Mouse (Mus musculus) kidney, postnatal 4 days (tissue): ENCODE data around the gene Lhx3.

Experiments
- DNase-seq, 2 experiments: peaks; one replicate each; pipeline ENCODE4 v3.0.0; 2021; ENCODE audit warnings: mixed read lengths in 2 of 2

Gene Lhx3

DNA sequence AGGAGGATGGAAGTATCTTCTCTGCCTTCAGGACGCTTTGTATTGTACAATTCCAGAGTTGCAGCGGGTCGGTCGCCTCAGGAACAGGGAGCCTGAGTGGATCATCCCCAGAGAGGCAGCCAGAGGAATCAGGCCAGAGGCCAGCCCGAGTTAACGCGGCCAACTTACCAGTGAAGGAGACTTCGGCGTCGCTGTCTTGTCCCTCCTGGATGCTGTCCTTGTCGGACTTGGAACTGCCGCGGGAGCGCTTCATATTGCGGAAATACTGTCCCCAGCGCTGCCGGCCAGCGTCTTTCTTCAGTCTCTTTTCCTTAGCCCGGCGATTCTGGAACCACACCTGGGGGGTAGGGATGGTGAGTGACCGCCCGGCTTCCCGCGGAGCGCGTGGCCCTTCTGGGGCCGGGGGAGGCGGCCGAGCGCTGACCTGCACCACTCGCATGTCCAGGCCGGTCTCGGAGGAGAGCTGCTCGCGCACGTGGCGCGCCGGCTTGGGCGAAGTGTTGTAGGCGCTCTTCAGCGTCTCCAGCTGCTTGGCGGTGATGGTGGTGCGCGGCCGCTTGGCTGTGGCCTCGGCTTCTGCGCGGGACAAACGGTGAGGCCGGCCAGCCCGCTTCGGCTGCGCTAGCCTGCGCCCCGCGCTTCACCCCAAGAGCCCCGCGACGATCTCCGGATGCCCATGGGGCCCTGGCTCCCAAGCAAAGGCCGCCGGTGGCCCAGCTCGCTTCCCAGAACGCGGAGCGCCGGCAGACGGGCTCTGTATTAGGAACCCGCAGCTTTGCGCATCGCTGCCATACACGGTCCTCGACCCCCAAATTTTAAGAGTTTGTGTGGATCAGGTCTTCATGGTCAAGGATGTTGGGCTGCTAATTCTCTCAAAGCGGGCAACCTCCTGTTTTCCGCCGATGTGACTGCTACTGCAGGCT is 5.9 kb downstream of the Lhx3 start:
- peak in 1 of 2 experiments; percentile 34 for DNase-seq

DNA sequence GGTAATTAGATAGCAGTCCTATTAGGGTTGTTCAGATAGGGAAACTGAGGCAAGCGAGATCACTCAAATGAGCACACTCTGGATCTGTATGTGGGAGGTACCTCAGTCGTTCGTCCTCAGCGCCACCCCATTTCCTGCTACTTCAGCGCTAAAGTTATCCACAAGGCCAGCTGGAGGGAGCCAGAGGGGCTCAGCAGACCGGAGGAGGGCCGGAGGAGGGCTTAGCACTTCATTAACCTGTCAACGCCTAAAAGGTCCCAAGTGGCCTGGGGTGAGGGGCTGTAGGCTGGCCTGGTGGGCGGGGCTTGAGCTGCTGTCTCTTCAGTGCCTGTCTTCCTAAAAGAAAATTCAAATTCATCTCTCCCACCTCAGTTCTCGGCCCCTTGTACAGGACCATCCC is 9.6 kb downstream of the Lhx3 start:
- DNase-seq, result peak; percentile 33 to 41

DNA sequence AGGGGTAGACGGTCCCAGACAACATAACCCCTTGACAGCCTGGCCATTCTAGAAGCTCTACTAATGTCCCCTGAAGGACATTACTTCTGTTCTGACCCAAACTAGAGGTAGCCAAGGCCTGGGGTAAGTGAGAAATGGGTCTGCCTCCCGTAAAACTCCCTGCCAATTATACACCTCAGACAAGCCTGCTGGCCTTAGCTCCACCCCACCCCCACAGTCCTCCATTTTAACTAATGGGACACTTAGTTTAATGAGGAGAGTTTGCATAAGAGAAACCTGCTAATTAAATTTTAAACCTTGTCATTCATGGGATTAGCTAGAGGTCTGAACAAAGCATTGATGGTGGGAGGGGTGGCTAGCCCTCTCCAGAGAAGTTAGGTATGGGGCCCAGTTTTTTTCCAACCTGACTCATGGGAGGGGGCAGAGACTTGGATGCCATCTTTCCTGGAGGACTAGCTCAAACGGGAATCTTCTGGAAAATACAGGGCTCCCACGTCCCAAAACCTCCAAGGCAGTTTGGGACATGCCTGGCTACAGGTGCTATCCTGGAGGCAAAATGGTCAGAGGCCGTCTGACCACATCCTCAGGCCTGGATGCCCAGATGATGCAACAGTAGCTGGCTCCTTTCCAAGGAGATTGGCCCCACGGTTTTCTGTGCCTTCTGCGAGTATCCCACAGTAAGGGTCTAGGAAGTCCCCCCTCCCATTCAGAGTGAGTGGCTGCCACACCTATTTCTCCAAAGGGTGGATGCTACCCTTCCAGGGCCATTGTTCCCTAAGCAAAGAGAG is 13.3 kb downstream of the Lhx3 start:
- no peak for DNase-seq

DNA sequence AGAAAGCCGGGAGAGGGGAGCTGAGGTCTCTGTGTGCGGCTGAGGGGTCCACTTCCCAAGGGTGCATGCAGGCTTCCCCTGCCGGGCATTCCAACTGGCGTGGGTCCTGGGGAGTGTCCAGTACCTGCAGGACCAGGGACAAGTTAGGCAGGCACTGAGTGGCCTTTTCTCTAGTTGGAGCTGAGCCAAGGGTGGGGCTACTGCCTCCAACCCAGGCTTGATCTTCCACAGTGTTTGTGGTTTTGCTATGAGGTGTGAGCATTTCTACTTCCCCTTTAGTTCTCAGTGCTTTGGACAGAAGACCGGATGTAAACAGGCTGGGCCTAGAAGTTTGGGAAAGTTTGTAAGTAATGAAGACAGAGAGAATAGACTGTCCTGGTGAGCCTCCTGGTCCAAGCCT is 19.6 kb downstream of the Lhx3 start:
- DNase-seq, result no peak

DNA sequence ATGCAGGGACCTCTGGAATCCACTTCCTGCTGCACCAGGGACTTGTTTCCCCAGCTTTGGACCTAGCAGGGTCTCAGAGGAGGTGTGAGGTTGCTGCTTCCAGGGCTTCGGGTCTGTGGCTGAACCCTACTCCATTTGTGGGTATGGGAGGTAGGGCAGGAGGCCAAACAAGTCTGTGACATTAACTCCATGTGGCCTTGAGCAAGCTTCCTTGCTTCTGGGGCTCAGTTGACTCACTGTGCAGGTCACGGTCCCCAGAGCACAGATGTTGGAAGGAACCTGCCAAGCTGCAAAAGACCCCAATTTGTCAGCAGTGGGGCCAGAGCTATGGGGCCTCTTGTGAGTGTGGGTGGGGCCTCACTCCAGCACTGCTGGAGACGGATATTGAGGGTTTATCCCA is 23.7 kb downstream of the Lhx3 start:
- no peak for DNase-seq

DNA sequence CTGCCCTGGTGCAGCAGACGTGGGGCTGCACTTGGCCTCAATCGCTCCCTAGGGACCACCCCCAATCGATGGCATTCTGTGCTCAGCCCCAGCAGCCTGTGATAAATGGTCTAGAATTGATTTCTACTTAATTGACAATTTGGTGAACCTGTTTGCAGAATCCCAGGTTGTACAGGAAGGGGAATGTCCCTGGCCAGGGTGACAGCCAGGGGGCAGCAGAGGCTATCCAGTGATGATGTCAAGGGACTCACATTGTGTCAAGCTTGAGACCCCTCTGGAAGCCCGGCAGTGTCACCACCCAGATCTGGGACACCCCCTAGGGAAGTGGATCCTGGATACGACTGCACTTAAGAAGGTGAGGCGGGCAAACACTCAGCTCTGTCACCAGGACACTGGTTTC is 25.4 kb downstream of the Lhx3 start:
- DNase-seq, result peak; percentile 78 to 80

DNA sequence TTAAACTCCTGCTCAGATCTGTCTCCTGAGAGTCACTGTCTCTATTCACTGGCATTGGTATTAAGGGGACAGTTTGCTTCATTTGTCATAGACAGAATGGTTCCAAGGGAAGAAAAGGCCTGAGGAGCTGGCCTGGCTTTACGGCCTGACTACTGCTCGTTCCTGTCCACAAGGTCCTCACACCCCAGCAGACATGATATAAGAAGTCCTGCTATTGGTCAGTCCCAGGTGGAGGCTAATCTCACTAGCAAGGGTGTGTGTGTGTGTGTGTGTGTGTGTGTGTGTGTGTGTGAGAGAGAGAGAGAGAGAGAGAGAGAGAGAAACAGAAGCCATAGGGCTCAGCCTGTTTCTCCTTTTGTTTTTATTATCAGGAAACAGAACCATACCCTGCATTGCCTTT is 30.9 kb downstream of the Lhx3 start:
- DNase-seq, result no peak

DNA sequence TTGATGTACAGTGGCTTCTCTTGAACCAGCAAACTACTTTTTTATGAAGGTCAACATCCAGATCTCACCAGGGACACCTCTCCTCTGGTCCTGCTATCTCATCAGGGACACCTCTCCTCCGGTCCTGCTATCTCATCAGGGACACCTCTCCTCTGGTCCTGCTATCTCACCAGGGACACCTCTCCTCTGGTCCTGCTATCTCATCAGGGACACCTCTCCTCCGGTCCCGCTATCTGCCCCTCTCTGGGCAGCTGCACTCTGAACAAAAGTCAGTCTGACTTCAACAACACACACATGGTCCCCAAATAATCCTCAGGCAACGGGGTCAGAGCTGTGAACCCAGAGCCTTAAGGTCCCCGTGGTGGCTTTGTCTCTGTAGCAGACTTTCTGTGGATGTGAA is 31.4 kb downstream of the Lhx3 start:
- DNase-seq, result no peak

DNA sequence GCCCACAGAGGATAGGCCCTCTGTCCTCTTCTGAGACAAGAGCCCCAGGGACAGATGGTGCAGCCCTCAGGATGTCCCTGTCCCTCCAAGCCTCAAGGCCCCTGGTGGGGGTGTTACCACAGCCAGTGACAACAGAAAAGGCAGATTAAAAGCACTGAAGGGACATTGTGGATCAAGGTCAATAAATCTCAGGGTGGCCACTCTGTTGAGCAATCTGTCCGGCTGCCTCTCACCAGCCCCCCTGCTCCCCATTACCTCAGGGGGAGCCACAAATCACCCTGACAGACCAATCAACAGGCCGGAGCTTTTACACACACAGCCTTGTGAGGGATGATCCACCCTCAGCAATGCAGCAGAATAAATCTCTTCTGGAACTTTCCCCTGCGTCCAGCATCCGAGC is 32.9 kb downstream of the Lhx3 start:
- DNase-seq, result no peak

DNA sequence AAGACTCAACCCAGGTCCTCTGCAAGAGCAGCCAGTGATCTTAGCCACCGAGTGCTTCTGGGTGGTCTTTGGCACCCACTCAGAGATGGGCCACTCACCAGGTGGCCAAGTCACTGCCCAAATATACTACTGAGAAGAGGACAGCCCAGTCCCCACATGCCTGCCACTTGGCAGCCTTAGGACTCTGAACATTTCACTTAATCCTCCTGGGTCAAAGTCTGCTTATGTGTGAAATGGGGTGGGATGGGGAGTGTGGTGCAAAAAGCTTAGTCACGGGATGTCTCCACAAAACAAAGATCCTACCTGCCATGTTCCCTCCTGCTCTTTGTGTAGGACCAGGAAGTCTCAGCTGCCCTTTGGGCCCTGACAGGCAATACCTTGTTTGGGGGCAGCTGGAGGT is 35.9 kb downstream of the Lhx3 start:
- no peak for DNase-seq

DNA sequence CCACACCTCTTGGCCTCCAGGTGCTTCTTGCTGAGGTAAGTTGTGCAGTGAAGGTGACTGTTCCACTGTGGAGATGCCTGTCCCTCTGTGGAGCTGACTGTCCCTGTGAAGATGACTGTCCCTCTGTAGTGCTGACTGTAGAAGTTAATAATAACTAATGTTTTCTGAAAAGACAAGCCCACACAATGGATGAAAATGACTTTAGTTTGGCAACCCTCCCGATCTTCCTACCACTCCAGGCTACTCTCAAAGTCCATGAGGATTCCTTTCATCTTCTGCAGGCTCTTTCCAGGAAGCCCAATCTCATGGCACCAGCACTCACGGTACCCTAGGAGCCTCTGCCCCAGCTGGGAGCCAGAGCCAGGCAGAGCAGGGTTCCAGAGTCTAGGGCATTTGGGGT is 37.7 kb downstream of the Lhx3 start:
- DNase-seq, result no peak

DNA sequence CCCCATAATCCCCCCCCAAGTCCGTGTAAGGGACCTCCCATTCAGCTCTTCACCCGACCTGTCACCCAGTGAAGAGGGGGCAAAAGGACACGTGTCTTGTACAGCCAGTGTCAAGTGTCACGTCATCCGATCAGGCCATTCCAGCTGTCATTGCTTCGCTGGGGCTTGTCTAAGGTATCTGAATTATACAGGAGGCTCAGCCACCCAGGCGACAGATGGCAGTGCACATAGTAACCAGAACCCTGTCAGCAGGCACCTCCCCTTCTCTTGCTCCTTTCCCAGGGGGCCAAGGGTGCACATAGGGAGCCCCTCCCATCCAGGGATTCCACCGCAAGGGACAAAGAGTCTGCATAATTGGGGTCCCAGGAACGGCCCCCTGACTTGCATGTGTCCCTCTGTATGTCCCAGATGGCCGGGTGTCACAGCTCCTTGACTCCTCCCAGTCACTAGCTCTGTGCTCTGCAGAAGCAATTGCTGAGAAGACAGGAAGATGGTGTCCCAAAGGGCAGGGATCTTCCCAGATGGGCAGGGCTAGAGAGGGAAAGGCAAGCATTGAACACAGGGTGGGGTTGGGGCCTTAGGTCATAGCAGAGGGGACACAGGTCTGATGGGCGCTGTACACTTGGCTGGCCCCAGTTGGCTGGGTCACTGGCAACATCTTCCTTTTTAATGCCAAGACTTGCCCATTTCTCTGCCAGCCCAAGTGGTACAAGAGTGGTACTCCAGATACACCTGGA is 39.1 kb downstream of the Lhx3 start:
- DNase-seq, result no peak

DNA sequence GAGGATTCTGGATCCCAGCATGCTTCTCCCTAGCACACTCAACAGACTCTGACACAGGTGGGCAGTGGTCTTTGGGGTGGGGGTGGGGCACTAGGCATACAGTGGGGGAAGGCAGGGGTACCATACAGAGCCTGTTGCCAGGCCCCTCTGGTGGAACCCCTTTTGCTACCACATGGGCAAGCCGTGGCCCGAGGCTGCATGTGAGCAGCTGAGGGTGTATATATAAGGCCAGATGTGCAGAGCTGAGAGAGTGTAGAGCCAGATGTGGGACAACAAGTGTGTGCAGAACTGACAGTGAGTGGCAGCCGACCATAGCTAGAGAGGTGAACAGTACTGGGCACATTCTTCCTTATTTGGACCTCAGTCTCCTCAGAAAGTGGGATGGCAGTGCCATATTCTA is 41.2 kb downstream of the Lhx3 start:
- no peak for DNase-seq

DNA sequence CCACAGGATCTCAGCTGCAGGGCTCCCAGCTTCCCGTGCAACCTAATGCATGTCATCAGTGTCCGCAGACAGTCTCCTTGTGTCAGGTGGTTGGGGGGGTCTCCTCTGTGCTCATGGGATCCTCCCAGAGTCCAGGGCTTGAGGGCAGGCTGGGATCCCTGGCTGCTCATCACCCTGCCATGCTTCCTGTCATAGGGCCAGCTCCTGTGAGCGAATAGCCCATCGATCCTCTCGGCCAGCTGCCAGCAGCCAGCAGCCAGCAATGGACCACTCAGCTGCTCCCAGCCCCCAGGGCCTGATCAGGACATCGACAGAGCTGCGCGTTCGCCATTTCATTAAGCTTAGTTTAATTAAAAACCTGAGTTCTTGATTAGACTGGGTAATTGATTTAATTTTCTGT is 50.0 kb downstream of the Lhx3 start:
- no peak for DNase-seq

DNA sequence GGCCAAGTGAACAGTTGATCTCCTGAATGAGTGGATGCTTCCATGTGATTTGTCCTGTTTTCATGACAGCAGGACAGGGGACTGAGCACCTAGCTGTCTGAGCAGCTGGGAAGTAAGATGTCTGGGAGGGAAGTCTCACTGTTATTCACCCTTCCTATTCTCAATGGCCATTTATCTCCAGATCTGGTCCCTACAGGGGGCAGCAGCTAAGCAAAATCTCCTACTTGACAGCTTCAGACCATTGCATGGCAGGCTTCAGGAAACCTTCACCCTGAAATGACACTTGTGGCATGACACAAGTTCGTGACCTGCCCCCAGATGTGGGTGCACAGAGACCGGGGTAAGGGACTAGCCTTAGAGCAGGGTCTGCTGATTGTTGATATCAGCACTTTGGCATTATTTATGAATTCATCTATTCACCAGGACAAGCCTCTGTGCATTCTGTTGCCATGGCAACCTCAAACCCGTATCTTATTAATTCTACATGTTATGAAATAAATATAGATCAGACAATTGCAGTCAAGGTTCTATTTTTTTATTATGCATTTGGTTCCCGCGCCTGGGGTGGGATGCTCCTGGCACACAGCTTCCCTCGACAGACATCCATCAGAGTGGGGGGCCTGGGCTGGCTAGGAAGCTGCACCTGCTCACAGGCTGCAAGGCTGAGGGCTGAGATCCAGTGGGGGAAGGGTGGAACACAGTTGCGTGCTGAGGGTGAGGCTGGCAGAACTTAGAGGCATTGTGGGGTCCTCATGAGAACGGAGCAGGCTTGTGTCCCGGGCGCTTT is 51.7 kb downstream of the Lhx3 start:
- no peak for DNase-seq

DNA sequence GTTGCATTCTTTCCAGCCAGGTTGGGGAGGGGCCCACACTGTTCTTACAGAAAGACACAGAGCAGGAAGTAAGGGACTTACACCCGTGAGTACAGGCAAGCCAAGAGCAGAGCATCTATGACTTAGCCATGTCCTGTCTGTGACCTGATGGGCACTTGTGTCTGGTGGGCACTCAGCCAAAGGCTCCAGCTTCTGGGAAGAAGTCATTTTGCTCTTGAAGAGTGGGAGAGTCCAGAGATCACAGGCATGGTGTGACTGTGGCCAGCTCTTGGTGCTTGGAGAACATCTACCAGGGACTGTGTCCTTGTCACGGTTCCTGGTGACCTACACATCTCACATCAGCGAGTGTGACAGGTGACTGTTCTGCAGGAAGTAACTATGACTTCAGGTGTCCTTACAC is 52.4 kb downstream of the Lhx3 start:
- DNase-seq, result no peak

DNA sequence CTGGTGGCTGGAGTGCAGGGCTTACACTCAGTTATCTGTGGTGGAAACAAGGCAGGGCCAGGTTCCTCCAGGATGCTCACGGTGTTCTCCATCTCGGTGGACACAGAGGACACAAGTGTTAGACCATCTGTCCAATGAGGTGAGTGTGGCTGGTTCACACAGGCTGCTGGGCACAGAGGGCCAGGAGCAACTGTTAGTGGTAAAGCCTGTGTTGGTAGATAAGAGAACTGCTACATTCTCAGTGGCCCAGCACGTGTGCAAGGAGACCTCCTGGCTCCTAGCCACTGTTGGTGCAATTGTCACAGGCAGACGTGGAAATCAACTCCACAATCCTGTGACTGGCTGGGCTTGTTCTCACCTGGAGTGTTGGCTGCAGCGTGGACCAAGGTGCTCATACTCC is 53.5 kb downstream of the Lhx3 start:
- DNase-seq, result no peak

DNA sequence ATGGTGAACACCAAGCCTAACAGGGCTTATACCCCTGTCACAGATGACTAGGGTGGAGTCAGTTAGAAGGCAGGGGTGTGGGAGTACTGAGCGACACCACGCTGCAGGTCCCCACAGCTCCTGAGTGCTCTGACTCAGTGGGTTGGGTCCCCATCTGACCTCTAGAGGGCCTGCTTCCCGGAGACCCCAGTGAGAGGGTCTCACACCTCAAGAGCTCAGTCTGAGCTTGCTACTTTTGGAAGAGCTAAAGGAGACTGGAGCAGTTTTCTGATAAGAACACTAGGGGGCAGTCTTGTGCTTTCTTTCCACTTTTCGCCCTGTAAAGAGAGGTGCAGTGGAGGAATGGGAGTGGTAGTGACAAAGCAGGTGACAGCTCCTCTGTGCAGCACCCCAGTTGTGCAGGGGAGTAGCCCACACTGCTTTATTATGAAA is 54.2 kb downstream of the Lhx3 start:
- DNase-seq, result peak in 1 of 2 experiments; percentile 43

DNA sequence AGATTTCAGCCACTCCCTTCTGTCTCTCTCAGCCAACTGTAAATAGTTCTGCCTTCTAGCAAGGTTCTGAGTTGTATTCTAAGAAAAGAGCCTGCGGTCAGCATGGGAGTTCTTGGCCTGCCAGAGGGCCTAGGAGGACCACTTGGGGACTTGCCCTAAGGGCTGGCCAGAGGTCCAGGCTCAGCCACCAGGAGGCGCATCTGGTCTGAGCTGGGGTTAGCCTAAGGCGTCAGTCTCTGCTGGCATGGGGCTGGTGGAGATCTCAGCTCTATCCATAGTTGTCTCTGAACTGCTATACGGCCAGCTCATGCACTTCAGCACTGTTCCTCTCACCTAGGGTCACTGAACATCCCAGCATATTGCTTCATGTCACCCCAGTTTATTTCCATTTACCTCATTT is 54.8 kb downstream of the Lhx3 start:
- DNase-seq, result peak; percentile 78 to 79
